ENCODE assay signal across 8 mouse cellular contexts in genomic region chrX:166440036-166440615, GRCm38 (mm10). TPM values are rescaled to one million over a fixed set of nuclear protein-coding genes. Genes with fewer than 3 reads are reported as not detected.
DNase-seq lines count a peak whose midpoint lies in the region; ATAC-seq lines count a peak whose summit lies in the region.

TSS of gene Trappc2 (plus strand) at chrX:166440574.

- no peak for DNase-seq in lung, adult 18-20 months
- no peak for DNase-seq in adrenal gland, postnatal 14 days
- no peak for DNase-seq in forebrain, embryonic 11.5 days (ENCODE audit: low spot score)
- peak; percentile 2 for DNase-seq in heart, postnatal 25 days (ENCODE audit: low spot score)
- no peak for DNase-seq in limb, embryonic 11.5 days (ENCODE audit: low spot score)
- DNase-seq in thymus, postnatal 14 days, result no peak

- H3K4me2 ChIP-seq in lung, embryonic 15.5 days, result peak within 1 kb of the TSS; percentile 55
- H3K4me2 ChIP-seq in forebrain, embryonic 11.5 days (ENCODE audit: low read depth, low read length, severe bottlenecking), result peak within 1 kb of the TSS; percentile 58
- peak within 1 kb of the TSS; percentile 50 for H3K4me2 ChIP-seq in limb, embryonic 11.5 days (ENCODE audit: low read depth, severe bottlenecking)
- H3K4me2 ChIP-seq in neural tube, embryonic 15.5 days, result peak within 1 kb of the TSS; percentile 58

- WGBS in lung, embryonic 15.5 days, result 22% methylated on average over 19 of the region's 36 CpGs
- 16% methylated on average over 31 of the region's 36 CpGs for WGBS in forebrain, embryonic 11.5 days
- 19% methylated on average over 31 of the region's 36 CpGs for WGBS in limb, embryonic 11.5 days
- 18% methylated on average over 30 of the region's 36 CpGs for WGBS in neural tube, embryonic 15.5 days

- H3K36me3 ChIP-seq in lung, embryonic 15.5 days, result 0 out of 2 replicates have a peak, but pooled peaks cover 4% of the 10 kb centered on the region
- no peaks in the 10 kb centered on the region for H3K36me3 ChIP-seq in forebrain, embryonic 11.5 days (ENCODE audit: control insufficient read depth, insufficient read depth, low read length)
- no peaks in the 10 kb centered on the region for H3K36me3 ChIP-seq in limb, embryonic 11.5 days (ENCODE audit: control insufficient read depth, insufficient read depth, low read length)
- H3K36me3 ChIP-seq in neural tube, embryonic 15.5 days, result no peaks in the 10 kb centered on the region

- ATAC-seq in lung, embryonic 15.5 days (ENCODE audit: borderline replicate concordance, extremely low read depth, low FRiP score, low TSS enrichment), result no peak; the same call in 1 of the 2 replicates
- peak; percentile 82 for ATAC-seq in forebrain, embryonic 11.5 days (replicated peaks; ENCODE audit: low FRiP score)
- ATAC-seq in limb, embryonic 11.5 days (ENCODE audit: insufficient number of reproducible peaks, low FRiP score, low TSS enrichment, low read depth), result peak; percentile 87
- ATAC-seq in neural tube, embryonic 15.5 days (ENCODE audit: low FRiP score), result peak; percentile 82

- intact Hi-C loops in heart, postnatal 25 days (cut with DNase I), result loop anchor here (5.0 kb wide), 2 partner anchors 37 to 72 kb away; partner anchors contain the start of gene Rab9

- H3K27me3 ChIP-seq in lung, embryonic 15.5 days, result peaks cover 12% of the 10 kb centered on the region; the same call in 1 of the 2 replicates
- peaks cover 7% of the 10 kb centered on the region for H3K27me3 ChIP-seq in forebrain, embryonic 11.5 days (ENCODE audit: control insufficient read depth, insufficient read depth, low read length)
- peaks cover 17% of the 10 kb centered on the region; the same call in 1 of the 2 replicates for H3K27me3 ChIP-seq in limb, embryonic 11.5 days (ENCODE audit: control insufficient read depth, insufficient read depth, low read length)
- peaks cover 6% of the 10 kb centered on the region; the same call in 1 of the 2 replicates for H3K27me3 ChIP-seq in neural tube, embryonic 15.5 days (replicated peaks)

- peak within 1 kb of the TSS; percentile 76 for H3K27ac ChIP-seq in lung, embryonic 15.5 days
- H3K27ac ChIP-seq in forebrain, embryonic 11.5 days (ENCODE audit: low read depth, low read length), result peak within 1 kb of the TSS; percentile 66
- peak within 1 kb of the TSS; percentile 72 for H3K27ac ChIP-seq in limb, embryonic 11.5 days (replicated peaks; ENCODE audit: low read depth, low read length)
- peak within 1 kb of the TSS; percentile 86 for H3K27ac ChIP-seq in neural tube, embryonic 15.5 days (replicated peaks)

- 0 out of 2 replicates have a peak, but pooled peaks cover 6% of the 10 kb centered on the region for H3K4me1 ChIP-seq in lung, embryonic 15.5 days
- H3K4me1 ChIP-seq in forebrain, embryonic 11.5 days (replicated peaks; ENCODE audit: control insufficient read depth, insufficient read depth, low read length), result no peaks in the 10 kb centered on the region
- H3K4me1 ChIP-seq in limb, embryonic 11.5 days (ENCODE audit: control insufficient read depth, insufficient read depth, low read length), result no peaks in the 10 kb centered on the region
- H3K4me1 ChIP-seq in neural tube, embryonic 15.5 days, result peaks cover 10% of the 10 kb centered on the region; the same call in 1 of the 2 replicates

- no peaks in the 10 kb centered on the region for H3K9me3 ChIP-seq in lung, embryonic 15.5 days
- H3K9me3 ChIP-seq in forebrain, embryonic 11.5 days (ENCODE audit: control insufficient read depth, low read length), result no peaks in the 10 kb centered on the region
- H3K9me3 ChIP-seq in limb, embryonic 11.5 days (ENCODE audit: control insufficient read depth, low read length), result no peaks in the 10 kb centered on the region
- H3K9me3 ChIP-seq in neural tube, embryonic 15.5 days (replicated peaks), result no peaks in the 10 kb centered on the region

- H3K4me3 ChIP-seq in lung, embryonic 15.5 days, result peak within 1 kb of the TSS; percentile 67
- peak within 1 kb of the TSS; percentile 51 for H3K4me3 ChIP-seq in forebrain, embryonic 11.5 days (ENCODE audit: low read depth, low read length)
- peak within 1 kb of the TSS; percentile 53 for H3K4me3 ChIP-seq in limb, embryonic 11.5 days (ENCODE audit: low read depth, low read length)
- H3K4me3 ChIP-seq in neural tube, embryonic 15.5 days (replicated peaks), result peak within 1 kb of the TSS; percentile 59

- peak within 1 kb of the TSS; percentile 74 for H3K9ac ChIP-seq in lung, embryonic 15.5 days
- H3K9ac ChIP-seq in forebrain, embryonic 11.5 days (ENCODE audit: low read length), result peak within 1 kb of the TSS; percentile 77
- H3K9ac ChIP-seq in limb, embryonic 11.5 days (ENCODE audit: low read length), result peak within 1 kb of the TSS; percentile 68
- peak within 1 kb of the TSS; percentile 65 for H3K9ac ChIP-seq in neural tube, embryonic 15.5 days (replicated peaks)

RNA-seq across cellular contexts. Expression of gene Trappc2, which starts in this region (rescaled TPM):
- polyA plus RNA-seq in lung, embryonic 15.5 days (2015; fragmentation: Nextera tagmentation; extraction: Ambion mirVana), result 34.7 and 34.9 TPM in 2 replicates
- total RNA-seq in adrenal gland, postnatal 14 days (2021), result 18.9 and 19.0 TPM in 2 replicates
- 37.0 and 37.2 TPM in 2 replicates for polyA plus RNA-seq in forebrain, embryonic 11.5 days (2014; fragmentation: Nextera tagmentation; extraction: Ambion mirVana)
- total RNA-seq in heart, postnatal 25 days (2021), result 10 to 100 TPM; 14.7 to 16.7 TPM
- 17.1 and 17.3 TPM in 2 replicates for polyA plus RNA-seq in limb, embryonic 11.5 days (2014; fragmentation: Nextera tagmentation; extraction: Ambion mirVana)
- 73.8 and 85.2 TPM in 2 replicates for polyA plus RNA-seq in neural tube, embryonic 15.5 days (2015; fragmentation: Nextera tagmentation; extraction: Ambion mirVana)
